Mouse (Mus musculus) frontal cortex, postnatal 36 days (tissue): ENCODE results near the gene Krt90.
"Not testable (repeated sequence)": the region's sequence is repeated elsewhere in the genome, so short reads cannot be mapped to it uniquely, and the experiment has no call there.

Source experiments
- DNase-seq, 2 experiments: peaks; one replicate each; pipeline ENCODE4 v3.0.0; 2022; ENCODE audit warnings: low spot score in 2 of 2

Gene Krt90

DNA sequence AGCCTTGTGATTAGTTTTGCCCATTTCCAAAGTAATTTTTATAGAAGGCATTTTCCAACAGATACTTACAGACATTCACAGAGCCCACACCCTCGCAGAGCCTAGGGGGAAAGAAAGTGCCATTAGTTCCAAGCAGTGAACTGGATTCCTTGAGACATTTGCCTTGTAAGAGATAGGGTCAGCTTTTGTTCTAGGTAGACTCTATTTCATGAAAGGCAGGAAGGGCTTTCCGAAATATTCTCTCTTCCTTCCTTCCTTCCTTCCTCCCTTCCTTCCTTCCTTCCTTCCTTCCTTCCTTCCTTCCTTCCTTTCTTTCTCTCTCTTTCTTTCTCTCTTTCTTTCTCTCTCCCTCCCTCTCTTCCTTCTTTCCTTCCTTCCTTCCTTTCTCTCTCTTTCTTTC lies 45.6 kb downstream of the Krt90 start, which contains the start of gene Gm49425:
Gm49425 (minus strand) TSS at position 101 of the 400 bp plus-strand sequence.
- DNase-seq = not testable (repeated sequence)

DNA sequence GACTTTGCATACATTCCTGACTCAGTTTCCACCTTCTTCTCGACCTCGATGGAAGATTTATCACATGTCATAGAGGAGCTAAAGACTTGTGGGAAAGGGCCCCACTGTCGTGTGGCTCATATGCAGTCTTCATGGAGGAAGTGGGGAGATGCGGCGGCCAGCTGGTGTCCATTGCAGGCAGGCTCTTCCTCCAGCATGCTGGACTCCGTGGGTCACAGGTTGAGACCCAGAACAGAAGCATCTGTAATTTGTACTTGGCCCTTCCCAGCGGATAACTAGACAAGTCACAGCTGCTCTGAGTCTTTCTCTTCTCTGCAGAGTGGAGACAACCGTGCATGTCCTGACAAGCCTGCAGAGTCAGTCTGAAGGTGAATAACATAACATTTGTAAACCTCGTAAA lies 54.5 kb downstream of the Krt90 start:
- DNase-seq = no peak

DNA sequence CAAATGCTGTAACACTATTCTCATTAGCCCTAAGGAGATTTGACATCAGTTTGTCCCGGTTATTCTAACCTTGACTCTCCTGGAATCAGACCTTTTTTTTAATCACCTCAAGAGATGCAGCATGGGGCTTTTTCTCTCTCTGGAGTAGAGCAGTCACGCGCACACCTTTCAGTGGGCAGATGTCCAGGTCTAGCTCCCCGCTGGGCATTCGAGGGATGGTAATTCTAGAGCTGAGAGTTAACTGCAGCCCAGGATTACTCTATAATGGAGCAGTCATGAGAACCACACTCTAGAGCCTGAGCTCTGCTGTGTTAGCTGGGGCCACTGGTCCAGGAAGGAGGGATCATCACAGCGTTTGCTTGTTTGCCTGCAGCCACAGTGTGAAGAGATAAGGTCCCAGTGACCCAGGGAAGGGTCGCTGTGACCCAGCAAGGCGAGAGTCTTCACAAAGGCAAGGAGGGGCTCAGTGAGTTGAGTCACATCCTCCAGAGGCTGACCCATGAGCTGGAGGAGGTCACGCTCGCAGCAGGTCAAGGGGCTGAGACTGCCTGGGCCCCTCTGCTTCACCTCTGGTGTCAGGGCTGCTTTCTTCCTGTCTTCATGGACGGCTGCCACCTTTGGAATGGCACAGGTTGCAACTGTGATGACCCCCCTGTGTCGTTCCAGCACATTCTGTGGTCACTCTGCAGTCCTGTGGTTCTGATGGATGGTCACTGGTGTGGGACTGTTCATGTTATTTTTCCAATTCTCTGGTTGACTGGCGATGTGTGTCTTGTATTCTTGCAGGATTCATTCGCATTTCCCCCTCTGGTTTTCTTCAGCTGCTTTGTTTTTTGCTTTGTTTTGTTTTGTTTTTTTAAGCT lies 55.6 kb downstream of the Krt90 start:
- no peak for DNase-seq
